Mouse (Mus musculus) hindbrain, embryonic 11.5 days (tissue): Measurements from ENCODE around the gene Irgc1. TPM values are rescaled to one million over a fixed set of nuclear protein-coding genes. Genes with fewer than 3 reads are reported as not detected.
A peak's percentile ranks its signal among the peaks of the same experiment; 100 is the strongest.

Source experiments
- ATAC-seq: fragments of 200-750 bp; cut with Nextera tagmentation; 2 replicates; pipeline ENCODE4 v1.8.0; 2017; ENCODE audit warnings: mild to moderate bottlenecking, moderate TSS enrichment, moderate library complexity; ENCODE audit not compliant: low FRiP score
- DNase-seq: peaks from one replicate; pipeline ENCODE4 v3.0.0-alpha.2; 2015; ENCODE audit warnings: low spot score
- H3K27ac ChIP-seq: fragments of 300-500 bp; sonication (generic); 2 replicates; pipeline ENCODE4 v1.5.1; 2014; ENCODE audit warnings: mild to moderate bottlenecking, low read depth, low read length
- H3K27me3 ChIP-seq: fragments of 300-500 bp; sonication (generic); 2 replicates; pipeline ENCODE4 v1.6.1; 2014; ENCODE audit warnings: mild to moderate bottlenecking, low read length, moderate library complexity, mixed read lengths; ENCODE audit not compliant: control insufficient read depth, insufficient read depth
- H3K36me3 ChIP-seq: fragments of 300-500 bp; sonication (generic); 2 replicates; pipeline ENCODE4 v1.6.1; 2014; ENCODE audit warnings: mild to moderate bottlenecking, low read length, moderate library complexity, mixed read lengths; ENCODE audit not compliant: control insufficient read depth, insufficient read depth
- H3K4me1 ChIP-seq: fragments of 300-500 bp; sonication (generic); replicated peaks from 2 replicates; pipeline ENCODE4 v1.6.1; 2014; ENCODE audit warnings: low read length, mixed read lengths; ENCODE audit not compliant: control insufficient read depth, insufficient read depth
- H3K4me2 ChIP-seq: fragments of 300-500 bp; sonication (generic); replicated peaks from 2 replicates; pipeline ENCODE4 v1.6.1; 2014; ENCODE audit warnings: mild to moderate bottlenecking, low read depth, low read length
- H3K4me3 ChIP-seq: fragments of 300-500 bp; sonication (generic); 2 replicates; pipeline ENCODE4 v1.5.1; 2014; ENCODE audit warnings: low read depth, low read length
- H3K9ac ChIP-seq: fragments of 300-500 bp; sonication (generic); 2 replicates; pipeline ENCODE4 v1.6.1; 2014; ENCODE audit warnings: low read depth, low read length
- H3K9me3 ChIP-seq: fragments of 300-500 bp; sonication (generic); 2 replicates; pipeline ENCODE4 v1.6.1; 2016; ENCODE audit warnings: low read length; ENCODE audit not compliant: control insufficient read depth
- WGBS: fragments of 180-500 bp; shearing (Covaris S2); extraction: QIAGEN DNeasy Blood & Tissue Kit; methylation state at CpG from one replicate; pipeline ENCODE4 v1.1.7; 2014; 5-methylcytosine and 5-hydroxymethylcytosine counted together
- polyA plus RNA-seq: library from polyadenylated mRNA; unstranded; fragments of >200 nt; fragmentation: Nextera tagmentation; extraction: Ambion mirVana; gene quantifications from 2 replicates; pipeline ENCODE4 v1.2.1, GENCODE M21; 2014

Irgc1 gene
- polyA plus RNA-seq, 1 experiment from 2014 or later = not detected

DNA sequence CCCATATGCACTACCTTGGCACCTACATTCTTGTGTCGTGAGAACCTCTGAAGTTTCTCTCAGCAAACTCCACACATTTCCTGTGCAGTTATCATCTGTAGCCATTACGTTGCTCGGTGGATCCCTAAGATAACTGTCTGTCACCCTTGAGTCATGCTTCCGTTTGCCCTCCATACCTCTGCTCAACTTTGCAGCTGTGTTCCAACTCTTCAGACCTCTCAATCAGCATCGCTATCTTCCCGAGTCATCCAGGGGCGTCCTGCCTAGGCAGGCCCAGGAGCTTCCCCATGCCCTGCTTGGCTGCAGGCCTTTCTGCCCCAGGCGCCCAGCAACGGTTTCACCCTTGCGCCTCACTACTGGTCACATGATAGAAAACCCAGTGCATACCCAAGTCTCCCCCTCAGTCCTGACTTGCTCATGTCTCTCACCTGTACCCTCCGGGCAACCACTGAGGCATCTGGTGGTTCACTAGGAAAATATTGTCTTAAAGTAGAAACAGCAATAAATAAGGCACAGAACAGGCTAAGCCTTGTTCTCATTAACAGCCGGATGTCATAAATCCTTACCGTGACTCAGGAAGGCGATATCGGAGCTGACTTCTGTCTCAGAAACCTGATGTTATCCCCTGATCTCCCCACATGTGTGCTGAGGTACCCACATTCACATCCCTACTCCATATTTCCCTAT, 57.5 kb downstream of the Irgc1 start:
- Histone ChIP-seq H3K4me3 (no peak overlapping the region), H3K36me3 (no peaks in the 10 kb centered on the region), H3K27me3 (no peaks in the 10 kb centered on the region), H3K9ac (no peak overlapping the region), H3K9me3 (no peaks in the 10 kb centered on the region), H3K4me2 (no peak overlapping the region), H3K4me1 (no peaks in the 10 kb centered on the region; the same call in 1 of the 2 replicates), H3K27ac (no peak overlapping the region)
- ATAC-seq (no peak), DNase-seq (no peak)
- 84% methylated on average over 15 of the region's 15 CpGs for whole genome bisulfite sequencing

DNA sequence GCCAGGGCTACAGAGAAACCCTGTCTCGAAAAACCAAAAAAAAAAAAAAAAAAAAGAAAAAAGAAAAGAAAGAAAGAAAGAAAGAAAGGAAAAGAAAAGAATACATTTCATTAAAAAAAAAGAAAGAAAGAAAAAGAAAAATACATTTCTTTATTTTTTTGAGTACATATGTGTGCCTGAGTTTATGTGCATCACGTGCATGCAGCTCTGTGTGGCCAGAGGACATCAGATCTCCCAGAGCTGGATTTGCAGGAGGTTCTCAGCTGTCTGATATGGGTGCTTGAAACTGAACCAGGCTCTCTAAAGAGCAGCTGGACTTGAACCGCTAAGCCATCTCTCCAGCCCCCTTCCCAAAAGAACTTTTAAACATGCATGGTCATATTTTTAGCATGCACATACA, 58.0 kb downstream of the Irgc1 start:
- H3K27ac ChIP-seq = no peak overlapping the region
- no peak overlapping the region for H3K4me3 ChIP-seq
- DNase-seq = no peak
- 92% methylated on average over 2 of the region's 3 CpGs for WGBS
- H3K27me3 ChIP-seq = no peaks in the 10 kb centered on the region
- no peak overlapping the region for H3K9ac ChIP-seq
- no peak for ATAC-seq
- H3K4me1 ChIP-seq = no peaks in the 10 kb centered on the region; the same call in 1 of the 2 replicates
- H3K9me3 ChIP-seq = no peaks in the 10 kb centered on the region
- no peak overlapping the region for H3K4me2 ChIP-seq
- H3K36me3 ChIP-seq = no peaks in the 10 kb centered on the region

DNA sequence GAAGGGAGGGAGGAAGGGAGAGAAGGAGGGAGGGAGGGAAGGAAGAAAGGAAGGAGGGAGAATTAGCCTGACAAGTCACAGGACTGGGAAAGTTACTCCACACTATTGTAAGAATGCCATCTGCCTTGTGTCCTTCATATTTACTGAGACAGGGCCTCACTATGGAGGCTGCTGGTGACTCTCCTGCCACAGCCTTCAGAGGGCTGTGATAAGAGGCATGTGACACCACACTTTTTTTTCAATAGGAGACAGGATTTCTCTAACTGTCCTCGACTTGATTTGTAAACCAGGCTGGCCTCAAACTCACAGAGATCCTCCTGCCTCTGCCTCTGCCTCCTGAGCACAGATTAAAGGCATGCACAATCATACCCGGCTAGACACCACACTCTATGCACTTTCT, 60.4 kb downstream of the Irgc1 start:
- H3K27me3 ChIP-seq = no peaks in the 10 kb centered on the region
- H3K27ac ChIP-seq = peak overlapping the region; percentile 51
- DNase-seq (no peak), ATAC-seq (no peak)
- H3K9ac ChIP-seq = no peak overlapping the region
- no peaks in the 10 kb centered on the region; the same call in 1 of the 2 replicates for H3K4me1 ChIP-seq
- no peak overlapping the region for H3K4me3 ChIP-seq
- H3K36me3 ChIP-seq = no peaks in the 10 kb centered on the region
- no peak overlapping the region for H3K4me2 ChIP-seq
- no peaks in the 10 kb centered on the region for H3K9me3 ChIP-seq
- 86% methylated on average over 2 of the region's 2 CpGs for WGBS

DNA sequence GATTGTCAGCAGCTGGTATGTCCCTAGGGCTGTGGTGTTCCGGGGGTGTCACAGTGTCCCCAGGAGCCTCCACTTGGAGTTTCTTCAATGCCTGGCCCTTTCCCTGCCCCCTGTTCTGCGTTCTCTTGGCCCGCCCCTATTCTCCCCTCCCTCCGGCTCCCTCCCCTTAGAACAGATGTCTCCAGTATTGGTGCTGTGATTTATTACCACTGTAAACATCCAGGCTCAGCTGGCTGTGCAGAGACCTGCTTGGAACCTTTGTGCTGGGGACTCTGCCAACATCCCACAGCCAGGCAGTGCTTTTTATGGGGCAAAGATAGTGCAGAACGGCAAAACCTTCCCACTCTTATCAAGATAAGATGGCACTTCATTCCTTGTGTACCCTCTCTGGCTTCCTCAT, 61.0 kb downstream of the Irgc1 start:
- DNase-seq (peak; percentile 51), ATAC-seq (peak; percentile 81)
- Histone ChIP-seq H3K4me2 (no peak overlapping the region), H3K27ac (peak overlapping the region; percentile 51), H3K9me3 (no peaks in the 10 kb centered on the region), H3K27me3 (no peaks in the 10 kb centered on the region), H3K36me3 (no peaks in the 10 kb centered on the region), H3K4me1 (no peaks in the 10 kb centered on the region; the same call in 1 of the 2 replicates), H3K9ac (no peak overlapping the region), H3K4me3 (no peak overlapping the region)
- 31% methylated on average over 5 of the region's 5 CpGs for WGBS

DNA sequence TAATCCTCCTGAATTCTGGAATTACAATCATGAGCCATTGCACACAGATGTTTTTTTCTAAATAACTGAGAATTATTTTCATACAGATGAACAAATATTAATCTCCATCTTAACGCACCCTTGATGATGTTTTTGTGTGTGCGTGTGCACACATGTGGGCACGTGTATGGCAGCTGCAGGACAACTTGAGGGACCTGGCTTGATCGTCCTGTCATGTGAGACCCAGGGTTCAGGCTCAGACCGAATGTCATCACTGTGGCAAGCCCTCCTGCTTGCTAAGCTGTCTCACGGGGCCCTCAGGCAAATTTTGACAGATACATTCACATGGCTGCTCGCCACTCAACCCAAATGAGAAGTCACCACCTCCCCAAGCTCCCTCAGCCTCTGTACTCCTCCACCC, 61.6 kb downstream of the Irgc1 start:
- Histone ChIP-seq H3K27me3 (no peaks in the 10 kb centered on the region), H3K4me1 (no peaks in the 10 kb centered on the region; the same call in 1 of the 2 replicates), H3K4me2 (no peak overlapping the region), H3K27ac (no peak overlapping the region), H3K9ac (no peak overlapping the region), H3K36me3 (no peaks in the 10 kb centered on the region), H3K4me3 (no peak overlapping the region), H3K9me3 (no peaks in the 10 kb centered on the region)
- 56% methylated on average over 7 of the region's 7 CpGs for WGBS
- ATAC-seq (peak; percentile 14; the same call in 1 of the 2 replicates), DNase-seq (no peak)

DNA sequence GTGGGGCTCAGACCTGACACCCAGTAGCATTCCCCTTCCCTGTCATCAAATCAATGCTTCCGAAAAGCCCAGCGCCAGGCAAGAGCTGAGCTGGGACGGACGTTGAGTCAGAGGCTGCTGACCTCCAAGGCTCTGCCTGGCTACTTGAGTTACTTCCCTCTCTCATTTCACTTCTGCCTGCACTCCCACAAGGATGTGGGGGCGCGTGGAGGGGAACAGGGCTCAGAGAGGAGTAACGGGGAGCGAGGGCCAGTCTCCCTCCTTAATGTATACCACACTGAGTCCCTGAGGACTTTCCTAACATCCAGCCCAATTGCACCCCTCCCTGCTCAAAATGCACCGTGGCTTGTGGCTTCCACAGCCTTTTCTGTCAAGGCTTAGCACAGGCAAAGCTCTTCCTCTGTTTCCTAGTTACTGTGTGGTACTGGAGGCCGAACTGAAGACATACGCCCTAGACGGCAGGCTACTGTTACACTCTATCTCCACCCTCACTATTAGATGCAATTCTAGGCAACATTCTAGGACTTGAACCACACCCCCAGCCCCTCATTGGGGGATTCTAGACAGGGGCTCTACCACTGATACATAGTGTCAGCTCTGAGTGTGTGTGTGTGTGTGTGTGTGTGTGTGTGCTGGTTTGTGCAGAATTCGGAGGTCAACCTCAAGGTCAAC, 62.4 kb downstream of the Irgc1 start:
- Histone ChIP-seq H3K4me2 (no peak overlapping the region), H3K27ac (no peak overlapping the region), H3K9ac (no peak overlapping the region), H3K9me3 (no peaks in the 10 kb centered on the region), H3K36me3 (no peaks in the 10 kb centered on the region), H3K4me1 (no peaks in the 10 kb centered on the region; the same call in 1 of the 2 replicates), H3K27me3 (no peaks in the 10 kb centered on the region), H3K4me3 (no peak overlapping the region)
- no peak for ATAC-seq
- DNase-seq = no peak
- 71% methylated on average over 13 of the region's 13 CpGs for WGBS

DNA sequence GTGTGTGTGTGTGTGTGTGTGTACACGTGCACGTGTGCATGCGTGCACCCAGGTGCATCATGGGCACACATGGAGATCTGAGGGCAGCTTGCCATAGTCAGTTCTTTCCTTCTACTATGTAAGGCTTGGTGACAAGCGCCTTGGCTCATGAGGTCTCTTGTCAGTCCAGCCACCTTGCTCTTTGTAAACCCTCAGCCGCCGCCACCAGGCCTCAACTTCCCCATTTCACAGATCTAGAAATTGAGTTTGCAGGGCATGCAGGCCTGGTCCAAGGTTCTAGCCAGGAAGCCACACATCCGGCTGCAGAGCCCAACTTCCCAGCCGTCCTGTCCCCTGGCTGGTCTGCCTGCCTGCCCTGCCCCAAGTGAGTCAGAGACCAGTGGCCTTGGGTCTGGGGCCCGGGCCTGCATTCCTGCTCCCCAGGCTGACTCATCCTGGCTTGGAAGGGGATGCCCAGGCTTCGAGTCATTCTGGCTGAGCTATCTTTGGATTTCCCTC, 65.0 kb downstream of the Irgc1 start:
- Histone ChIP-seq H3K4me3 (no peak overlapping the region), H3K27ac (no peak overlapping the region), H3K27me3 (no peaks in the 10 kb centered on the region), H3K9ac (no peak overlapping the region), H3K36me3 (no peaks in the 10 kb centered on the region), H3K4me2 (no peak overlapping the region), H3K4me1 (no peaks in the 10 kb centered on the region; the same call in 1 of the 2 replicates), H3K9me3 (no peaks in the 10 kb centered on the region)
- DNase-seq (no peak), ATAC-seq (no peak)
- WGBS = 88% methylated on average over 10 of the region's 10 CpGs

DNA sequence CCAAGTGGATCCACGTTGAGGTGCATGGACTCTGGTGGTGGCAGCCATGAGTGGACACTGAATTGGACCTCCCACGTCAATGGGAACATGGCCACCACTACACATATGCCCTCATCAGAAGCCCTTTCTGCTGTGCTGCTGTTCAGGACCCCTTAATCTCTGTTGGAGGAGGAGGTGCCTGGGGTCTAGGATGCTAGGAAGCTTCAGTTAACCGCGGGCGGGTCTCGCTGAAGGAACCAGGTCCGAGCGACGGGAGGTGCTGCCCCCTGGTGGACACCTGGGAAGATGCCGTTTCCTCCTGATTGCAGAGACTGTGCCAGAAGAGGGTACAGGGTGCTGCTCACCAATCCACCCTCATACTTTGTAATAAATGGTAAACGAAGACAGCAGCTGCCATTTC, 67.3 kb downstream of the Irgc1 start:
- DNase-seq = peak; percentile 86
- H3K27me3 ChIP-seq = no peaks in the 10 kb centered on the region
- 10% methylated on average over 11 of the region's 11 CpGs for WGBS
- no peak overlapping the region for H3K4me3 ChIP-seq
- H3K9ac ChIP-seq = no peak overlapping the region
- ATAC-seq = 0 out of 2 replicates have a peak, but pooled peaks have one; percentile 18
- no peak overlapping the region for H3K27ac ChIP-seq
- no peaks in the 10 kb centered on the region for H3K9me3 ChIP-seq
- H3K4me2 ChIP-seq = no peak overlapping the region
- H3K4me1 ChIP-seq = no peaks in the 10 kb centered on the region
- no peaks in the 10 kb centered on the region for H3K36me3 ChIP-seq

DNA sequence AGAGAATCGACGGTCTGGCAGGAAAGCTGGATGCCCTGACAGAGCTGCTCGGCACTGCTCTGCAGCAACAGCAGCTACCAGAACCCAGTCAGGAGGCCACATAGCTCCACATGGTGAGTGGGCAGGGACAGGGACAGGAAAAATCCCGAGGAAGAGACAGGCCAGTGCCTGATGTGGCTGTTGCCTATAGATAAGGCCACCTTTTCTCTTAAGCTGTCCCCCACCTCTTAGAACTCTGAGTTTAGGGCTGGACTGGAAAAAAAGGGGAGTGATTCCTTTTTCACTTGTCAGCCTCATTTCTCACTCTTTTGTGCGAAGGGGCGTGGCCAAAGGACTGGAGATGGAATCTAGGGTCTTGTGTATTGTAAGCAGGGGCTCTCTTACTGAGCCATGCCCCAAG, 68.0 kb downstream of the Irgc1 start:
- Histone ChIP-seq H3K4me2 (no peak overlapping the region), H3K4me1 (no peaks in the 10 kb centered on the region), H3K9ac (no peak overlapping the region), H3K4me3 (no peak overlapping the region), H3K27me3 (no peaks in the 10 kb centered on the region), H3K9me3 (no peaks in the 10 kb centered on the region), H3K27ac (no peak overlapping the region), H3K36me3 (no peaks in the 10 kb centered on the region)
- 68% methylated on average over 6 of the region's 6 CpGs for WGBS
- DNase-seq (no peak), ATAC-seq (no peak)
